ENCODE assay signal across 9 mouse cellular contexts in genomic region chr9:65283301-65283700, GRCm38 (mm10). TPM values are rescaled to one million over a fixed set of nuclear protein-coding genes. Genes with fewer than 3 reads are reported as not detected.
DNase-seq lines count a peak whose midpoint lies in the region; ATAC-seq and TF ChIP-seq lines count a peak whose summit lies in the region.
"Had no signal": no experiment of that assay in that cellular context is flagged by ENCODE, and none has a peak within 500 bp of the region (broad histone marks: within the 10 kb centered on the region; RNA-seq: fewer than 3 reads in every experiment).

No protein-coding gene starts in this region.

- no peaks in the 10 kb centered on the region for H3K79me2 ChIP-seq in heart, adult 2 months (replicated peaks; ENCODE audit: control insufficient read depth, insufficient read depth, low read length)

- TF ChIP-seq CTCF in heart, adult 2 months (IDR thresholded peaks at IDR 0.05) = peak; percentile 70

- H3K27me3 ChIP-seq in heart, adult 2 months (ENCODE audit: control insufficient read depth, insufficient read depth, low read length) = no peaks in the 10 kb centered on the region
- no peaks in the 10 kb centered on the region for H3K27me3 ChIP-seq in heart, embryonic 12.5 days (replicated peaks)
- peaks cover 3% of the 10 kb centered on the region; the same call in 1 of the 2 replicates for H3K27me3 ChIP-seq in stomach, embryonic 16.5 days (ENCODE audit: control insufficient read depth, insufficient read depth, low read length)

- no peak overlapping the region for H3K27ac ChIP-seq in heart, adult 2 months
- H3K27ac ChIP-seq in heart, embryonic 12.5 days (ENCODE audit: poor library complexity, severe bottlenecking) = no peak overlapping the region
- no peak overlapping the region for H3K27ac ChIP-seq in stomach, embryonic 16.5 days (ENCODE audit: low read length)

- WGBS in heart, adult 2 months = 5% methylated on average over 3 of the region's 3 CpGs
- WGBS in heart, embryonic 12.5 days = under 1% methylated on average over 3 of the region's 3 CpGs
- WGBS in stomach, embryonic 16.5 days = 3% methylated on average over 3 of the region's 3 CpGs

- peaks cover 2% of the 10 kb centered on the region; the same call in 1 of the 2 replicates for H3K4me1 ChIP-seq in heart, adult 2 months (ENCODE audit: control insufficient read depth, insufficient read depth, low read length)
- H3K4me1 ChIP-seq in heart, embryonic 12.5 days (replicated peaks) = no peaks in the 10 kb centered on the region
- H3K4me1 ChIP-seq in stomach, embryonic 16.5 days (ENCODE audit: control insufficient read depth, insufficient read depth, low read length) = no peaks in the 10 kb centered on the region

- no peaks in the 10 kb centered on the region for H3K9me3 ChIP-seq in heart, embryonic 12.5 days (replicated peaks)
- no peaks in the 10 kb centered on the region for H3K9me3 ChIP-seq in stomach, embryonic 16.5 days (replicated peaks; ENCODE audit: control insufficient read depth, low read length)

- intact Hi-C loops in heart, adult 2 months (cut with DNase I) = loop anchor here (2.0 to 5.0 kb wide), 3 partner anchors 56 to 150 kb away; no protein-coding TSS in a partner anchor

- ATAC-seq in heart, embryonic 12.5 days (ENCODE audit: insufficient number of reproducible peaks, low FRiP score) = no peak
- ATAC-seq in stomach, embryonic 16.5 days (ENCODE audit: insufficient read depth, low FRiP score) = peak; percentile 62

- TF ChIP-seq POLR2A in heart, adult 2 months (IDR thresholded peaks at IDR 0.05; ENCODE audit: insufficient read depth, low read depth, low read length) = no peak

- no peaks in the 10 kb centered on the region for H3K36me3 ChIP-seq in heart, adult 2 months (ENCODE audit: control insufficient read depth, insufficient read depth, low read length)
- no peaks in the 10 kb centered on the region for H3K36me3 ChIP-seq in heart, embryonic 12.5 days
- H3K36me3 ChIP-seq in stomach, embryonic 16.5 days (ENCODE audit: control insufficient read depth, insufficient read depth, low read length) = no peaks in the 10 kb centered on the region

- no peak for TF ChIP-seq EP300 in heart, adult 2 months (IDR thresholded peaks at IDR 0.05; ENCODE audit: insufficient read depth, low read depth, low read length)

- H3K9ac ChIP-seq in heart, adult 2 months (ENCODE audit: low read depth, low read length) = no peak overlapping the region
- no peak overlapping the region for H3K9ac ChIP-seq in heart, embryonic 12.5 days
- no peak overlapping the region for H3K9ac ChIP-seq in stomach, embryonic 16.5 days (ENCODE audit: low read length)

- no peak overlapping the region for H3K4me2 ChIP-seq in heart, embryonic 12.5 days
- no peak overlapping the region for H3K4me2 ChIP-seq in stomach, embryonic 16.5 days (ENCODE audit: low read depth, low read length)

- DNase-seq in heart, adult 2 months = no peak
- DNase-seq in spleen, postnatal 36 days (ENCODE audit: low spot score in 2 of 2) = peak; percentile 17 to 37
- no peak for DNase-seq in spleen, adult 12 weeks (ENCODE audit: low spot score)
- DNase-seq in embryo, embryonic 11.5 days (ENCODE audit: low read depth, low spot score) = peak; percentile 46
- peak; percentile 67 for DNase-seq in kidney, postnatal 14 days
- no peak for DNase-seq in gastrocnemius, postnatal 4 days (ENCODE audit: low spot score in 2 of 2)

- no peak overlapping the region for H3K4me3 ChIP-seq in heart, adult 2 months
- no peak overlapping the region for H3K4me3 ChIP-seq in heart, embryonic 12.5 days
- no peak overlapping the region for H3K4me3 ChIP-seq in stomach, embryonic 16.5 days (replicated peaks; ENCODE audit: low read length)
- H3K4me3 ChIP-seq: megakaryocyte, embryonic 14.5 days had no signal

RNA-seq across cellular contexts. Expression of gene Clpx, which starts 10.8 kb away (rescaled TPM):
- 100 to 1,000 TPM in 1 of 2 experiments, 10 to 100 TPM in 1; 98.8 to 114 TPM for total RNA-seq in heart, adult 2 months (2021)
- polyA plus RNA-seq in heart, adult 2 months (2012; rRNA removed) = 18.0 and 32.2 TPM in 2 replicates
- 44.6 and 45.2 TPM in 2 replicates for polyA plus RNA-seq in heart, embryonic 12.5 days (2016; fragmentation: Nextera tagmentation; extraction: Ambion mirVana)
- polyA plus RNA-seq in stomach, embryonic 16.5 days (2015; fragmentation: Nextera tagmentation; extraction: Ambion mirVana) = 53.9 and 54.8 TPM in 2 replicates
- 10 to 100 TPM; 53.5 to 59.6 TPM for total RNA-seq in gastrocnemius, postnatal 4 days (2021)

RNA-seq across cellular contexts. Expression of gene Cilp, which starts 18.3 kb away (rescaled TPM):
- 1 to 10 TPM; 3.0 to 4.8 TPM for total RNA-seq in heart, adult 2 months (2021)
- 4.8 and 10.1 TPM in 2 replicates for polyA plus RNA-seq in heart, adult 2 months (2012; rRNA removed)
- 0.17 TPM in 1 of 2 replicates, not detected in the other for polyA plus RNA-seq in heart, embryonic 12.5 days (2016; fragmentation: Nextera tagmentation; extraction: Ambion mirVana)
- 0.81 and 0.90 TPM in 2 replicates for polyA plus RNA-seq in stomach, embryonic 16.5 days (2015; fragmentation: Nextera tagmentation; extraction: Ambion mirVana)
- total RNA-seq in gastrocnemius, postnatal 4 days (2021) = 10 to 100 TPM; 56.9 to 59.0 TPM

Comparison
In these comparisons a context has a peak if more than half of its experiments do, and no peak if none do; other contexts are left out.
1. DNase-seq: peak in spleen, postnatal 36 days (2 of 2), embryo, embryonic 11.5 days (single experiment) and kidney, postnatal 14 days (single experiment); none in heart, adult 2 months (0 of 2), spleen, adult 12 weeks (single experiment) and gastrocnemius, postnatal 4 days (0 of 2).